Mouse (Mus musculus) heart, embryonic 16.5 days (tissue): Measurements from ENCODE around the gene Plxna2. TPM values are rescaled to one million over a fixed set of nuclear protein-coding genes. Genes with fewer than 3 reads are reported as not detected.
A peak's percentile ranks its signal among the peaks of the same experiment; 100 is the strongest.

Experiments
- ATAC-seq: fragments of 200-750 bp; cut with Nextera tagmentation; replicated peaks from 2 replicates; pipeline ENCODE4 v1.8.0; 2017; ENCODE audit warnings: moderate number of reproducible peaks; ENCODE audit not compliant: insufficient read depth, low FRiP score; ENCODE audit errors: extremely low read depth
- H3K27ac ChIP-seq: fragments of 300-500 bp; sonication (generic); 2 replicates; pipeline ENCODE4 v1.5.1; 2014; ENCODE audit warnings: mild to moderate bottlenecking, low read length, control low read depth, moderate library complexity
- H3K27me3 ChIP-seq: fragments of 300-500 bp; sonication (generic); 2 replicates; pipeline ENCODE4 v1.6.1; 2014; ENCODE audit warnings: low read length, mixed read lengths; ENCODE audit not compliant: control insufficient read depth, insufficient read depth
- H3K36me3 ChIP-seq: fragments of 300-500 bp; sonication (generic); 2 replicates; pipeline ENCODE4 v1.6.1; 2014; ENCODE audit not compliant: control insufficient read depth, insufficient read depth
- H3K4me1 ChIP-seq: fragments of 300-500 bp; sonication (generic); 2 replicates; pipeline ENCODE4 v1.6.1; 2014; ENCODE audit warnings: low read length, mixed read lengths; ENCODE audit not compliant: control insufficient read depth, insufficient read depth
- H3K4me2 ChIP-seq: fragments of 300-500 bp; sonication (generic); 2 replicates; pipeline ENCODE4 v1.6.1; 2014; ENCODE audit warnings: low read depth, mild to moderate bottlenecking, control low read depth, low read length
- H3K4me3 ChIP-seq: fragments of 300-500 bp; sonication (generic); 2 replicates; pipeline ENCODE4 v1.5.1; 2014; ENCODE audit warnings: mild to moderate bottlenecking, control low read depth, low read length
- H3K9ac ChIP-seq: fragments of 300-500 bp; sonication (generic); 2 replicates; pipeline ENCODE4 v1.6.1; 2014; ENCODE audit warnings: low read length, control low read depth
- H3K9me3 ChIP-seq: fragments of 300-500 bp; sonication (generic); replicated peaks from 2 replicates; pipeline ENCODE4 v1.6.1; 2016; ENCODE audit warnings: low read length; ENCODE audit not compliant: control insufficient read depth
- WGBS: fragments of 180-500 bp; shearing (Covaris S2); extraction: QIAGEN DNeasy Blood & Tissue Kit; methylation state at CpG from one replicate; pipeline ENCODE4 v1.1.7; 2014; 5-methylcytosine and 5-hydroxymethylcytosine counted together
- polyA plus RNA-seq: library from polyadenylated mRNA; unstranded; fragments of >200 nt; fragmentation: Nextera tagmentation; extraction: Ambion mirVana; gene quantifications from 2 replicates; pipeline ENCODE4 v1.2.1, GENCODE M21; 2015

Gene Plxna2
- polyA plus RNA-seq, 1 experiment from 2014 or later, result 5.2 TPM

DNA sequence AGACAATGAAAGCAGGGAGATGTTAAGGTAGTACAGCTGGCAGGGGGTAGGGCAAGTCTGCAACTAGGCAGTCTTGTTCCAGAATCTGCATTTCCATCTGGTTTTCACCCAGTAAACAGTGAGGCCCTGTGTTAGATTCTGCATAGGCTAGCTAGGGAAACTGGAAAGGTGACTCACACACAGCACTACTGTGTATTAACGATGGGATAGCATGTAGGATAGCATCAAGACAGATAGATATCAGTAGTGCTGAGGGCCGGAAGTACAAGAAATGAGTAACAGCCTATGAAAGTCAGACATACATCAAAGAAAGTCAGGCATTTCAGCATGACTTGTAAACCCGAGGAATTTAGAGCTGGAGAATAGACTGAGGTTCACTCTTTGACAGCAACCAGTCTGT, 65.1 kb downstream of the Plxna2 start:
- no peak overlapping the region for H3K27ac ChIP-seq
- H3K27me3 ChIP-seq, result no peaks in the 10 kb centered on the region
- no peak for ATAC-seq
- H3K36me3 ChIP-seq, result no peaks in the 10 kb centered on the region
- no peak overlapping the region for H3K9ac ChIP-seq
- no peak overlapping the region for H3K4me3 ChIP-seq
- H3K4me2 ChIP-seq, result no peak overlapping the region
- WGBS, result 62% methylated on average over 3 of the region's 3 CpGs
- peaks cover 64% of the 10 kb centered on the region for H3K4me1 ChIP-seq
- H3K9me3 ChIP-seq, result no peaks in the 10 kb centered on the region

- no peaks in the 10 kb centered on the region for H3K27me3 ChIP-seq
- 31% methylated on average over 2 of the region's 2 CpGs for WGBS
- H3K9ac ChIP-seq, result no peak overlapping the region
- peaks cover 47% of the 10 kb centered on the region for H3K4me1 ChIP-seq
- H3K36me3 ChIP-seq, result no peaks in the 10 kb centered on the region
- no peak overlapping the region for H3K4me2 ChIP-seq
- 0 out of 2 replicates have a peak, but pooled peaks have one; percentile 18 for ATAC-seq
- no peak overlapping the region for H3K4me3 ChIP-seq
- H3K27ac ChIP-seq, result 0 out of 2 replicates have a peak overlapping the region, but pooled peaks have one; percentile 16
- H3K9me3 ChIP-seq, result no peaks in the 10 kb centered on the region
Observed at GRCm38 (mm10) chr1:194685896-194686295, 67.9 kb downstream of the Plxna2 start.

- no peak overlapping the region for H3K4me2 ChIP-seq
- no peak overlapping the region; the same call in 1 of the 2 replicates for H3K9ac ChIP-seq
- no peaks in the 10 kb centered on the region for H3K36me3 ChIP-seq
- H3K27ac ChIP-seq, result peak overlapping the region; percentile 73
- no peaks in the 10 kb centered on the region for H3K9me3 ChIP-seq
- H3K27me3 ChIP-seq, result no peaks in the 10 kb centered on the region
- ATAC-seq, result peak; percentile 81
- peaks cover 30% of the 10 kb centered on the region for H3K4me1 ChIP-seq
- no peak overlapping the region for H3K4me3 ChIP-seq
- 12% methylated on average over 1 of the region's 1 CpGs for WGBS
Observed at GRCm38 (mm10) chr1:194687746-194688145, 69.7 kb downstream of the Plxna2 start.

- Histone ChIP-seq H3K4me3 (no peak overlapping the region), H3K4me1 (peaks cover 26% of the 10 kb centered on the region), H3K27ac (peak overlapping the region; percentile 73), H3K27me3 (no peaks in the 10 kb centered on the region), H3K9me3 (no peaks in the 10 kb centered on the region), H3K9ac (no peak overlapping the region; the same call in 1 of the 2 replicates), H3K4me2 (no peak overlapping the region), H3K36me3 (no peaks in the 10 kb centered on the region)
- 25% methylated on average over 2 of the region's 2 CpGs for WGBS
- no peak for ATAC-seq
Observed at GRCm38 (mm10) chr1:194688161-194688560, 70.1 kb downstream of the Plxna2 start.

DNA sequence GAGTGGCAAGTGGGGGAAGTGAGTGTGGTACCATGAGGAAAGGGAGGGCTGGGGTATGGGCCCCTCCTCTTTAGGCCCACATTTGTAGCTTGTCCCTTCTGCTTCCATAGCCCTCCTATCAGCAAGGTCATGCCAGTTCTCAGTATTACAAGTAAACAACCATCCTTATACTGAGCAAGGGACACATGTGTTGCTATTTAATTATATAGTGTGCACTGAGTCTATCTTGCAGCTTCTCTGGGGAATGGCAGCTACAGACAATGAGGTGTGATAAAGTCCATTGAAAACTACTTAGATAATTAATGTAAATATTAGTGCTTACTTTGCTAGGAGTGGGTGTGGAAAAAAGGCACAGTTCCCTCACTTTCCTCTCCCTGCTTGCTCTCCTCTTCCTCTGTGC, 75.0 kb downstream of the Plxna2 start:
- Histone ChIP-seq H3K9me3 (no peaks in the 10 kb centered on the region), H3K4me3 (no peak overlapping the region), H3K27ac (no peak overlapping the region), H3K4me1 (peaks cover 28% of the 10 kb centered on the region), H3K9ac (no peak overlapping the region), H3K36me3 (no peaks in the 10 kb centered on the region), H3K27me3 (no peaks in the 10 kb centered on the region), H3K4me2 (no peak overlapping the region)
- ATAC-seq, result no peak

DNA sequence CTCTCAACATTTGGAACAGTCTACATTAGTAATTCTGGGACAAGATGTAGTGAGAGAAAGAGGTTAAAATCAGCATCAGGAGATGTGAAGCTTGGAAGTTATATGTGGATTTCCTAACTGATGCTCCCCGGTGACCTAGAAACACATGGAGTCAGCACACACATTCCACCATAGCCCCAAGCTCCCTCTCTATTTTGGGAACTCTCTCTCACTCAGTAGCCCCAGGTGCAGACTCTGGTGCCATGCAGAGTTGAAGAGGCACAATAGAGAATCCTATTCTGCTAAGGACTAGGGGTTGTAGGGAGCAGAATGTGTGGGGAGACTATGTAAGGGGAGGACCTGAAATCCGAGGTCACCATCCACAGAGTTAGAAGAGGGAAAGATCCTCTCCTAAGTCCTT, 75.5 kb downstream of the Plxna2 start:
- Histone ChIP-seq H3K9ac (no peak overlapping the region), H3K9me3 (no peaks in the 10 kb centered on the region), H3K4me3 (no peak overlapping the region), H3K27ac (no peak overlapping the region), H3K4me1 (peaks cover 26% of the 10 kb centered on the region), H3K27me3 (no peaks in the 10 kb centered on the region), H3K36me3 (no peaks in the 10 kb centered on the region), H3K4me2 (no peak overlapping the region)
- peak; percentile 80 for ATAC-seq
- WGBS, result 53% methylated on average over 2 of the region's 2 CpGs

DNA sequence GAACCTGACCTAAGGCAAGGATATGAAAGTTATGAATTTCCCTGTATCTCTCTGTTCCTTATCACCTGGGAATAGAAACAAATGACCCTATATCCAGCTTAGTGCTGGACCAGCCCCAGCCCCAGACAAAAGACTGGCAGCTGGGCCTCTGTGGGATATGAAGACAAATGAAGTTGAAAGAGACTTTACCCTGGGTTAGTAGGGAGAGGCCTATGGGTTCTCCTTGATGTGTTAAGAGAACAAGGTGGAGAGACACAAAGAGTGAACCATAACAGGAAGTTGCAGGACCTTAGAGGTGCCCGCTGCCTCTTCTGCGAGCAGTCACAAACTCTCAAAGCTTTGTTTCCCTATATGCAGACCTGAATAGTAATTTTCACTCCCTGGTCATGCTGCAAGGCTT, 76.8 kb downstream of the Plxna2 start:
- H3K9me3 ChIP-seq, result no peaks in the 10 kb centered on the region
- H3K4me1 ChIP-seq, result peaks cover 27% of the 10 kb centered on the region
- no peak overlapping the region for H3K9ac ChIP-seq
- H3K36me3 ChIP-seq, result no peaks in the 10 kb centered on the region
- no peak overlapping the region for H3K4me2 ChIP-seq
- H3K4me3 ChIP-seq, result no peak overlapping the region
- H3K27ac ChIP-seq, result no peak overlapping the region
- no peaks in the 10 kb centered on the region for H3K27me3 ChIP-seq
- ATAC-seq, result no peak
- 88% methylated on average over 2 of the region's 2 CpGs for WGBS

DNA sequence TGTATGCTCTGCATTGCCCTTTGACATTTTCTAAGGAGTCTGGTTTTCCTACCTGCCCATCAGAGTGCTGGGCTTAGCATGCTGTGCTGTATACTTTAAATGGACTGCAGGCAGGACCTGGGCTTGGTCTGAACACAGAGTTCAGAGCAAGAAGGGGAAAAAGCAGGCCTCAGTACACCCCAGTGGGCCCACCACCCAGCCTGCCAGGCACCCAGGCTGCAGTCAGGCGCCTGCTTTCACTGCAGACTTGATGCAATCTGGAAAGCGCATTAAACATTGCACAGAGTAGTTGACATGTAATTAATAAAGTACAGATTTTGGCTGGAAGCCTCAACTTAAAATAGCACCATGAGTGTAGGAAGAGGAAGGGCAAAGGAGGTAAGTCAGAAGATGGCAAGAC, 79.4 kb downstream of the Plxna2 start:
- no peaks in the 10 kb centered on the region for H3K9me3 ChIP-seq
- H3K4me2 ChIP-seq, result no peak overlapping the region
- WGBS, result 57% methylated on average over 2 of the region's 2 CpGs
- peak overlapping the region; percentile 31; the same call in 1 of the 2 replicates for H3K9ac ChIP-seq
- H3K4me3 ChIP-seq, result no peak overlapping the region
- H3K4me1 ChIP-seq, result peaks cover 24% of the 10 kb centered on the region
- ATAC-seq, result no peak
- 0 out of 2 replicates have a peak overlapping the region, but pooled peaks have one; percentile 29 for H3K27ac ChIP-seq
- no peaks in the 10 kb centered on the region for H3K36me3 ChIP-seq
- H3K27me3 ChIP-seq, result no peaks in the 10 kb centered on the region

DNA sequence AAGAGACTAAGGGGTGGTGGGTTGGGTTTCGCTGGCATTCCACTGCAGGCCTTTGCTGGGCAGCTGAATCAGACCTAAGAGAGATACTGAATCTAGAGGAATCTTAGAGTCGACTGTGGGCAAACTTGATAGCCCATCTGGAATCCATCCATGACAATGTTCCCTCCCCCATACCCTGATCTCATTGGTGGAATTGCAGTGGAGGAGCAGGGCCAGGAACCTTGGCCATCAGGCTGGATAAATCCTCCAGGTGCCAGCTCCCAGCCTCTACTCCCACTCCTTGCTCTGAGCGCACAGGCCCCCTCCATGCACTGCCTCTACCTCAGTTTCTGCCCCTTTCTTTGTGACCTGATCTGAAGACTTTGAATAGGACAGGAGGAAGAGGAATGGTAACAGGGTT, 81.3 kb downstream of the Plxna2 start:
- ATAC-seq, result no peak
- no peaks in the 10 kb centered on the region for H3K36me3 ChIP-seq
- WGBS, result 70% methylated on average over 3 of the region's 3 CpGs
- H3K27me3 ChIP-seq, result no peaks in the 10 kb centered on the region
- H3K4me2 ChIP-seq, result no peak overlapping the region
- H3K9ac ChIP-seq, result no peak overlapping the region
- no peak overlapping the region for H3K27ac ChIP-seq
- H3K4me1 ChIP-seq, result peaks cover 21% of the 10 kb centered on the region
- H3K9me3 ChIP-seq, result no peaks in the 10 kb centered on the region
- H3K4me3 ChIP-seq, result no peak overlapping the region
